Mouse (Mus musculus): ENCODE measurements around the gene Ppara.

DNA sequence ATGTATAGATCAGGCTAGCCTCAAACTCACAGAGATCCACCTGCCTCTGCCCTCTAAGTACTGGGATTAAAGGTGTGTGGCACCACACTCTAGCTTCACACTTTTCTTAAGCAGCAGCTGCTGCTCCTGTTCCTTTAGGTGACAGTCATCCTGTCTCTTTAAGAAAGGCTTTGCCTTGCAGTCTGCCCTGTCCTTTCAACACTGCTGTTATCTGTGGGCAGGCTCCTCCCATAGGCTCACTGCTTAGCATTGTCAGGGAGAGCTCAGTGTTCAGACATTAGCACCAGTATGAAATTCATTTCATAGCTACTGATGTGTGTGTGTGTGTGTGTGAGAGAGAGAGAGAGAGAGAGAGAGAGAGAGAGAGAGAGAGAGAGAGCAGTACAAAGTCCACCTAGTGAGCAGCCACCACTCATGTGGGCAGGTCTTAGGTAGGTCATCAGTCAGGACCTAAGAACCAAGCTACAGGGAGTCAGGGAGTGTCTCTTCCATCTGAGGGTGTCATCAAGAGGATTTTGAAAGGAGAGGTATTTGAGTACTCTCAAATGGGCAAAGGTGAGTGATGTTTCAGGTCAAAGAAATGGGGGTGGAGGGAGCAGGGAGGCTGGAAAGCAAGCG lies 19.4 kb downstream of the Ppara start:
- TF ChIP-seq POLR2A (IDR thresholded peaks at IDR 0.05; ENCODE audit: insufficient read depth, low read depth, low read length), result no peak
- TF ChIP-seq CTCF (IDR thresholded peaks at IDR 0.05; ENCODE audit: insufficient read depth, low read depth, low read length), result no peak

Measured in olfactory bulb, adult 2 months (tissue).